Mouse (Mus musculus) gastrocnemius, postnatal 36 days (tissue): ENCODE results near the gene Cdh13. TPM values are rescaled to one million over a fixed set of nuclear protein-coding genes. Genes with fewer than 3 reads are reported as not detected.
"Not testable (repeated sequence)": the region's sequence is repeated elsewhere in the genome, so short reads cannot be mapped to it uniquely, and the experiment has no call there.

Experiments
- DNase-seq, 2 experiments: peaks; one replicate each; pipeline ENCODE4 v3.0.0; 2022
- intact Hi-C: fragments of 180-260 bp; cut with DNase I; formaldehyde crosslinking; loops from one replicate; pipeline ENCODE4 v1.15.1; 2025
- total RNA-seq, 2 experiments: library from RNA; stranded (reverse); gene quantifications; 2 replicates each; pipeline ENCODE4 v1.2.3; 2021

The Cdh13 gene
- total RNA-seq, 2 experiments from 2014 or later: 110 to 120 TPM

DNA sequence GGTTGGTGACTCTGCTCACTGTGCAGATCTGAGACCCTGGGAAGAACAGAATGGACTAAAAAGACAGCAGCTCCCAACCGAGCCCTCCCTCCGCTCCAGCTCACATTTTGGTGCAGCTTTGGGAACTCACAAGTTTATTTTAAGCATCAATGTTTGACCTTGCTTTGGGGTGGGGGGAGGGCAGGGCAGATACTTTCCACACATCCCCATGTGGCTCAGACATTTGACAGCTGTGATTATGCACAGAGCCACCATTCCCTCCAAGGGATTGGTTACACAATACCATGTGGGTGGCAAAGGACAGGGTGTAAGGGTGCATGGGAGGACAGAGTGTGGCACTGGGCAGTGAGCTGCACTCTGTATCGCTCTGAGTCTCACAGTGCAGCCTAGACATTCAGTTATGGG, 993.5 kb downstream of the Cdh13 start:
- no peak for DNase-seq
- intact Hi-C loops: no loop called here

DNA sequence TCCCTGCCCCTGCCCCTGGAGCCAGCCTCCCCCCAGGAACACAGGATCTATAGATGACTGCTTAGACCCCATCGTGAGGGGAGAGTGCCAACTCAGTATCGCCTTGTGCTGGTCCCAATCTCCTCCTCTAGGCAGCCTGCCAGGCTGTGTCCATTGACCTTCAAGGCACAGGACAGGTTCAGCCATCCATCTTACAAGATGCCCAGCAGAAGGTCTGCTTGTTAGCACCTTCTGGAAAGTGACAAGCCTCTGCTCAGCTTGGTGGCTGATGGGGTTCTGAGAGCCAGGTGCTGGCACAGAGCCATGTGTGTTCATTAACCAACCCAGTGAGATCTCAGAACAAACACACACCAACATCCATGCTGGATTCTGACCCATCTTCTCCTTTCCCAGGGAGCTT, 998.2 kb downstream of the Cdh13 start:
- DNase-seq: no peak
- intact Hi-C loops: no loop called here

DNA sequence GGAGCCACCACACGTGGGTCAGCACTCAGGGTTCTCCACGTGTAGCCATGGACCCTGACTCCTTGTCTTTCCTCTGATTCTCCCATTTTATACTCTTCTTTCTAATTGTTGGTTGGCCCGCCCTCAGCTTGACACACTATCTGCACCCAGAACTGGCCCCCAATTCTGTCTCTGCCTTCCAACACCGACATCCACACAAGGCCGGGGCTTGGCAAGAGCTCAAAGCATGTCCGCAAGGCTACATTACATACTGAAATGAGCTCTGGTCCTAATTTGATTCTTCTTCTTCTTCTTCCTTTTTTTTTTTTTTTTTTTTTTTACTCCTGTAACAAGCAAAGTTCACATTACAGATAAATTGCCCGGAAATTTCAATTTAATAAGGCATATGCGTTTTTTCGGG, 1001.0 kb downstream of the Cdh13 start:
- intact Hi-C loops: no loop called here
- no peak for DNase-seq

DNA sequence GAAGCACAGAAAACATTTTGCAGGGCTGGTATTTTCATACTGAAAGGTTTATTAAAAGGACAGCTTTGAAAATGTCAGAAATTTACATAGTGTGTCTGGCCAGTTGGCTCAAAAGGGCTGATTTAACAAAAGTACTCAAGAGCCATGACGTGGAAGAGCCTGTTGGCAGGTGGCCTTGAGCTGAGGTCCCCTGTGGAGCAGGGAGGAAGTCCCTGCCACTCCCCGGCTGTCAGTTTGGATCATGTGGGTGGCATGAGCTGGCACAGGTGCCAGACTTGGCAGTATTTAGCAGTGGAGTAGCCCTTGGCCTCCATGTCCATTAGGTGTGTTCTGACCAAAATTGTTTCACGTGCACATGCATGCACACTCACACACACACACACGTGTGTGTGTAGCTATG, 1001.4 kb downstream of the Cdh13 start:
- DNase-seq: no peak
- intact Hi-C loops: no loop called here

DNA sequence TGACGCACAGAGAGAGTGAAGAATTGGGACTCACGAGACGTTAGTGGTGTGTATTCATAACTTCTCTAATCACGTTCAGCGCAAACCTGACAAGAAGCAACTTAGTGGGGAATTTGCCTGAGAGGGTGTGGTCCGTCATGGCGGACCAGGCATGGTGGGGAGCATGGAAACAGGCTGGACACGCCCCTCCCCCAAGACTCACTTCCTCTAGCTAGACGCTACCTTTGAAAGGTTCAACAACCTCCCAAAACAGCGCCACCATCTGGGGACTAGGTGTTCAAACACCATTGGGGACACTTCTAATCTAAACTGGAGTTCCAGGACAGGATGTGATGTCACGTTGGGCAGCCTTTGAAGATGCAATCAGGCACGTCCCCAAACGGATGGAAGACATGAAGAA, 1011.9 kb downstream of the Cdh13 start:
- DNase-seq: no peak
- intact Hi-C loops: no loop called here

DNA sequence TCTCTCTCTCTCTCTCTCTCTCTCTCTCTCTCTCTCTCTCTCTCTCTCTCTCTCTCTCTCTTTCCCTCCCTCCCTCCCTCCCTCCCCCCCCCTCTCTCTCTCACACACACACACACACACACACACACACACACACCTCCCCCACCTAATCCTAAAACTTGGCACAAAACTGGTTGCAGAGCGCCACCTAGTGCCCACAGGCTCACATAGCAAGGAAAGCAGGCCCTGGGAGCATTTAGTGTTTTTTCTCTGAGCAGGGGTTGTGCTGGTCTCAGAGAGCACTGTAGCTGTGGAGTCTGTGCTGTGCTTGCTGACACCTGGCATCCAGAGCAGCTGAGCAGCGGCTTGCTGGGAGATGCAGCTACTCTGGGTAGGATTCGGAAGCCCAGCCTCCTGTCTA, 1014.2 kb downstream of the Cdh13 start:
- DNase-seq: peak in 1 of 2 experiments; percentile 33
- intact Hi-C loops: loop anchor here (2.0 kb wide), 1 partner anchor 73 kb away; no protein-coding TSS in a partner anchor

DNA sequence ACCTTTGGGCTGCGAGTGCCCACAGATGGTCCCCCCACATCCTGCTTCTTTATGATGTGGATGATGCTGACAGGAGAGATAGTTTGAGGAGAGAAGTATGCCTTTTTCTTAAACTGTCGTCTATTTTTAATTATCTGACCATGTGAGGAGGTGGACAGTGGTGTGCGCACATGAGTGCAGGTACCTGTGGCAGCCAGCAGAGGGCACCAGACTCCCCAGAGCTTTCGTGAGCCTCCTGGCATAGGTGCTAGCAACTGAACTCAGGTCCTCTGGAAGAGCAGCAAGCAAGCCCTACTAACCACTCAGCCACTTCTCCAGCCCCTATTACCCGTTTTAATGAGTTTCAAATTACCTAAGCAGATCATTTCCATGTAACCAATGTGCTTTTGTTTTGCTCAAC, 1016.8 kb downstream of the Cdh13 start:
- no peak for DNase-seq
- intact Hi-C loops: no loop called here

DNA sequence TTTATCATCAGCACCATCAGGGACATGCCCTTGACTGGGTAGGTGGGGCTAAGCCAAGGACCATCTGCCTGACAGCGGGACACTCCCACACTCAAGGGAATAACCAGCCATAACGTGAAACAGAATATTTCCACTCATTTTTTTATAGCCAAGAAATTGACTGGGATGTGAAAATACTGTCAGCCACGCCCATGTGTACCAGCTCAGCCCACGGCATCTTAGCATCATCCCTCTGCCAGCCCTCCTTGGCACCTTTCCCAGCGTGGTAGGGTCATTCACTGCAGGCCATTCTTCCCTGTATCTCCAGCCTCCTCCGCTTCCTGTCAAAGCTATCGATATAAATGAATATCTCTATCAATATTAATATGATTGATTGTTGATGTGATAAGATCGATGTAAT, 1020.7 kb downstream of the Cdh13 start:
- no peak for DNase-seq
- intact Hi-C loops: no loop called here

DNA sequence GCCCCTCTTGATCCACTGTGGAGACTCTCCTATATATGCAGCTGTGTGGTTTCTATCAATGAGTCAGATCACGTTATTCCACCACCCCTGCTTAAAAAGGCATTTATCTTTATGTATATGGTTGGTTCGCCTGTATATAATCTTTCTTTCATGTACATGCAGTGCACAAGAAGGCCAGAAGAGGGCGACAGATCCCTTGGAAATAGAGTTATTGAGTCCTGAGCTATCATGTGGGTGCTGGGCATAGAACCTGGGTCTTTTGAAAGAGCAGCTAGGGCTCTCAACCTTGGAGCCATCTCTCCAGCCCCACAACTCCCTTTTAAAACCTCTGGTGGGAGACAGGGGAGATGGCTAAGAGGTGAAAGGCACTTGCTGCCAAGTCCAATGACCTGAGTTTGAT, 1027.9 kb downstream of the Cdh13 start:
- DNase-seq: no peak
- intact Hi-C loops: loop anchor here (5.0 kb wide), 1 partner anchor 76 kb away; no protein-coding TSS in a partner anchor

DNA sequence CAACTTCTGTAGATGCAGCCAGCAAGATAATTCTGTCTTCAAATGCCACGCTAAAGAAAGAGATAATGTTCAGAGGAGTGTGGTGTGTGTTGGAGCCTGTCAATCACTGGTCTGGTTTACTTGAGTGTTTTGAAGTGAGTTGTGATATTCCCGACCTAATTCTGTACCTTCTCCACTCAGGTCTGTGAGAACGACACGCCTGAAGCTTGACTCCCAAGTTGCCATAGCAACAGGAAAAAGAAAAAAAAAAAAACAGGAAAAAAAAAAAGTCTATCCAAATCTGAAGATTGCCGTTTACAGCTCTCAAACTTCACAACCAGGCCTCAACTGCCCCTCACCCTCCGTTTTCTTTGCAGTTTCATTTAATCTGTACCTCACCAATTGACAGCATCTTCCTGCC, 1039.7 kb downstream of the Cdh13 start:
- intact Hi-C loops: no loop called here
- DNase-seq: no peak

DNA sequence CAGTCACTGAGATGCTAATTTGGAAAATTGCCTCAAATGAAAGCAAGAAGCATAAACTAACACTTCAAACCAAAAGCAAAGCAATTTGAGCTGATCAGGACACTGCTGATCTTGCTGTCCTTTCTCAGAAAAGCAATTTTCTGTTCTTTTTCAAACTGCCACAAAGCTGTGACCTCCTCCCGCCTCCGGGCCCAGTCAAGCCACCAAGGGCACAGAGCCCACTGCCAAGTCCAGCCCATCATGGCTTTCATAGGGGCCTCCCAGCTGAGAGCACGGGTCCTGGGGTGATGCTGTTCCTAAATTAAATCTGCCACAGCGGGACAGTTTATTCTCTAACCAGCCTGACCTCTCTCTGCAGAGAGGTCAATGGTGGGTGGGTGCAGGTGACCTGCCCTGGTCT, 1056.0 kb downstream of the Cdh13 start:
- no peak for DNase-seq
- intact Hi-C loops: no loop called here

DNA sequence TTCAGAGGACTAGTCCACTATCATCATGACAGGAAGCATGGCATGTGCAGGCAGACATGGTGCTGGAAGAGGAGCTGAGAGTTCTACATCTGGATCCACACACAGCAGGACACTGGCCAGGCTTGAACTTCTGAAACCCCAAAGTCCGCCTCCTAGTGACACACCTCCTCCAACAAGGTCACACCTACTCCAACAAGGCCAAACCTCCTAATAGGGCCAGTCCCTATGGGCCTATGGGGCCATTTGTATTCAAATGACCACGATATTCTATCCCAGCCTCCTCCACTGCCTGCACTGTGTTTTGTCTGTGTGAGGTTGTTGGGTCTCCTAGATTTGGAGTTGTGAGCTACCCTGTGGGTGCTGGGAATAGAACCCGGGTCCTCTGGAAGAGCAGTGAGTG, 1060.1 kb downstream of the Cdh13 start:
- DNase-seq: no peak
- intact Hi-C loops: no loop called here

DNA sequence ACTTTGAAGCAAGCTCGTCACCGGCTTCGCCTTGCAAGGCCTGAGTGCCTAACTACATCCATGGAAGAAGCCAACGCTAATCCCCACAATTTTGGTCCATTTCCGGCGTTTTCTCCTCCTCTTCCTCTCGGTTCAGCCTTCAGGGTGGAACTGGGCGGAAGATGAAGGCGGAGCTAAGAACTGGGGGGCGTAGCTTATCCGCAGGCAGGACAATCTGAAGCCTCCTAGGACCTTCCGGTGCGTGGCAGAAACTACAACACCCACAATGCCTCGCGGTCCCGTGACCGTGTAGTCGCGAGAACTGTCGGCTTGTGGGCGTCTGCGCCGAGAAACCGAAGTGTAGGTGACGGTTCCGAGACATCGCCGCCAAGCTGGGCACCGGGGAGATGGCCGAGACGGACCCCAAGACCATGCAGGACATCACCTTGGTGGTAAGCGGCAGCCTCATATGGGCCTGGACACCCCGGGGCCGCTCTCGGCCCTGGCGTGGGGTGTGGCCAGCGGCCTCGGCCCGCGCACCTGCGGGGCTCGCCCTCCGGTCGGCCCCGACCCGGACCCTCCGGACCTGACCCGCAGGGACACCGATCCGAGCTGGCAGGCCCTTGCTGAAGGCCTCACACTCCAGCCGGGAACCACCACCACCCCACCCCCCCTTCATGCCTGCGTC, 1060.8 kb downstream of the Cdh13 start, which contains the start of gene Hsbp1:
Gene Hsbp1, plus strand, starts transcription at position 299 of the 667 bp plus-strand sequence.
- DNase-seq: peak; percentile 96 to 97
- intact Hi-C loops: no loop called here

DNA sequence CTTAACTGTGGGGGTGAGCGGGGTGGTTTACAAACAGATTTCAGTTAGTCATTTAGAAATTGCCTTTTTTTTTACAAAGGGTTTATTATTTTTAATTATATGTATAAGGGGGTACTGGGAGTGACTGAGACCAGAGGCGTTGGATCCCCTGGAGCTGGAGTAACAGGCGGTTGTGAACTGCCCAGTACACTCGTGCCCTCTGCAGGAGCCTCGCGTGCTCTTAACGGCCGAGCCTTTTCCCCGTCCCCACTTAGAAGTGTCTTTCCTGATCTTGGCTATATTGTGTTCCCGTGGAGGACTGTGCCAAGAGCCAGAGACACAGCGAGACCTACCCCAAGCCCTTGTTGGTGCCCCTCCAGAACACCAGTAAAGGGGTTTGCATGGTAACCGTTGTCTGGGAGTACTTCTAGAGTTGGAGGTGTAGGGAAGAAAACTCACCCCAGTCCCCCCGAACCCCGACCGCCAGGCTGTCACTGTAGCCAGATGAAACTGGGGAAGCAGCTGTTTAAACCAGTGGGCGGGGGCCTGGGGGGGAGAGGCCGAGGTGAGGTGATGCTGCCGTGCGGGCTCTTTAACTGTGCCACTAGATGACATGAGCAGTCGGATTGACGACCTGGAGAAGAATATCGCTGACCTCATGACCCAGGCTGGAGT, 1061.6 kb downstream of the Cdh13 start:
- no peak for DNase-seq
- intact Hi-C loops: loop anchor here (5.0 kb wide), 1 partner anchor 42 kb away; no protein-coding TSS in a partner anchor

DNA sequence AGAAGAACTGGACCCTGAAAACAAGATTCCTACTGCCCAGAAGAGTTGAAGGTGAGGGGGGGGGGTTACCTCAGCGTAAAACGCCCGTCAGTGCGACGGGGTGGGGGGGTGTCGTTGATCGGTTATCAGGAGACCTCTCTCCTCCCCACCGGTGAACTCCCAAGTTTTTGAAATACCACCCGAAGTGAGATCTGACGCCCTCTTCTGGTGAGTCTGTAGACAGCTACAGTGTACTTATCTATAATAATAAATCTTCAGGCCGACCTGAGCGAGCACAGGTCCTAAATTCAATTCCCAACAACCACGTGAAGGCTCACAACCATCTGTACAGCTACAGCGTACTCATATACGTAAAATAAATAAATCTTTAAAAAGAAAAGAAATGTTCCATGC, 1062.1 kb downstream of the Cdh13 start:
- no peak for DNase-seq
- intact Hi-C loops: loop anchor here (5.0 kb wide), 1 partner anchor 42 kb away; no protein-coding TSS in a partner anchor

DNA sequence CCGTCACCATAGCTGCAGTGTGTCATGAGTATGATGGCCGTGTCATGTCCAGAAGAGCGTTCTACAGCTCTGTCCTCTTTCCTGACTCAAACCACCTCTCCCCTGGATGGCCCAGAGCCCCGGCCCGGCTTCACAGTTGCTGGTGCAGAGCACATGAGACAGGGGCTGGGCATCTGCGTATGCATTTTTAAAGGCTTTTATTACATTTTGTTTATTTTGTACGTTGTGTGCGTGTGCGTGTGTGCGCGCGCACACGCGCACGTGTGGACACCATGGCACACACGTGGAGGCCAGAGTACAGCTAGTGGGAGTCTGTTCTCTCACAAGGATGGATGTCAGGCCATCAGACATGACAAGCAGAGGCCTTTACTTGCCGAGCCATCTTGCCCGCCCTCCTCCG, 1068.1 kb downstream of the Cdh13 start:
- intact Hi-C loops: no loop called here
- no peak for DNase-seq

DNA sequence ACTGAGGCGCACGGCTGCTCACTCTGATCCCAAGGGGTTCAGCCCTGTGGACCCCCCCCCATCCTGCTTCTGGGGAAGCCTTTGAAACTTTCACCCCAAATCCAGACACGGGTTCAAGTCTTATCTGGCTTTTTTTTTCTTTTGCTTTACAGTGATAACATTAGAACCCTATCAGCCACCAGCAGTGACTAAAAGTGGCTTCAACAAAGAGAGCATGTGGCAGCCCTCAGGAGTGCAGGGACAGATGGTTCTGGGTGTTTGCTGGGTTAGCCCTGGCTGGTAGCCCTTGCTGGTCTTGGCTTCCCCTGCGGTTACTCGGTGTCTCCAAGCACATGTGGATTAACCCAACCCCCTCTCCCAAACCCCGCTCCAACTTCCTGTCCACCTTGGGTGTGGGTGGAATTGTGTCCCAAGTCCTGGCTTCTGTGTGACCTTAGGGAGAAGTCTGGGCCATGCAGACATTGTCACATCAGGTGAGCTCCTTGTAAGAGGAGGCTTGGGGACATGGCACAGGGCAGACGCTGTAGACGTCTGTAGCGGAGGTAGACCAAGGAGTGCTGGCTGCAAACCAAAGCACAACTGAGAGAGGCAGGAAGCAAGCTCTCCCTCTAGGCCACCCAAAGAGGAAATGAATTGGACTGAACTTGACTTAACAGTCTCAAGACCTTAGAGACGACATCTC, 1069.6 kb downstream of the Cdh13 start:
- intact Hi-C loops: no loop called here
- DNase-seq: no peak

DNA sequence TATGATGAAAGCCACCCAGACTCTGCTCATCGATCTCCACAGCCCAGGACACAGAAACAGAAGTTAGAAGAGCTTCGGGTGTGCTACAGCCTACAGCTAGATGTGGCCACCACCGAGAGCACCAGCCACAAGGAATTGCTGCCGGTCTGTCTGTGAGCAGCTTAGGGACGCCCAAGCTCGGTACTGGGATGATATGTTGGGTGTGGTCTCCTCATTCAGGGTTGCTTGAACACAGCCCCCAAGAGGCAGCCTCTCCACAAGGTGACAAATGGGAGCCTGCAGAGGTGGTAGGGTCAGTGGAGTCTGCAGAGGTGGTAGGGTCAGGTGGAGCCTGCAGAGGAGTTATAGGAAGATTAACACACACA, 1070.1 kb downstream of the Cdh13 start:
- intact Hi-C loops: no loop called here
- DNase-seq: no peak

DNA sequence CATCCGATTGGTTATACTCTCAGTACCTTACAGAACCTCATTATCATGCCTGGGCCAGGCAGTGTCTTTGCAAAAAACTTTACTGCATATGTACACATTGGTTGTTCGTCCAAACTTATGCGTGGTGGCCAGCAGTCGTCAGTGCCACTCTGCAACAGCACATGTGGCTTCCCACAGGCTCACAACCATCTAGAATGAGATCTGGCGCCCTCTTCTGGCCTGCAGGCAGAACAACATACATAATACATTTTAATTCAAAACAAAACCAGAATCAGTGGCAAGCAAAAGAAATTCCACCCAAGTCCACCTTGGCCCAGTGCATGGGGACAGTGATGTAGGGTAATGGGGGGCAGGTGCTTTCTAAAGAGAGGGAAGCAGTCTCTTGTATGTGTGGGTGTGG, 1073.1 kb downstream of the Cdh13 start:
- intact Hi-C loops, DNase-seq: not testable (repeated sequence)

DNA sequence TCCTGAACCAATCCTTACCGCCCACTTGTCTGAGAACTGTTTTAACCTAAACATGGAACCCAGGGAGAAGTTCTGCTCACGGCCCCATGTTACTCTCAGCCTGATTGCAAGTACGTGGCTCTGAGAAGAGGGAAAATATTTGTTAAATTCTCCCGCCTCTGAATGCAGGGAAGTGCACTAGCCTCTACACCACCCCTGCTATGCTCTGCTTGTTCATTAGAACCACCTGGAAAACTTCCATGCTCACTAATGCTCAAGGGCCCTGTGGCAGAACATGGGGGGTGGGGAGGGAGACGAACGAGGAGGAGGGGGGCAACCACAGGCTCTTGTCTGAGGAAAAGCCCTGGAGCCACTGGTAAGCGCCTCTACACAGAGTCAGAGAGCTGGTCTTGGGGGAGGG, 1074.6 kb downstream of the Cdh13 start:
- no peak for DNase-seq
- intact Hi-C loops: no loop called here

DNA sequence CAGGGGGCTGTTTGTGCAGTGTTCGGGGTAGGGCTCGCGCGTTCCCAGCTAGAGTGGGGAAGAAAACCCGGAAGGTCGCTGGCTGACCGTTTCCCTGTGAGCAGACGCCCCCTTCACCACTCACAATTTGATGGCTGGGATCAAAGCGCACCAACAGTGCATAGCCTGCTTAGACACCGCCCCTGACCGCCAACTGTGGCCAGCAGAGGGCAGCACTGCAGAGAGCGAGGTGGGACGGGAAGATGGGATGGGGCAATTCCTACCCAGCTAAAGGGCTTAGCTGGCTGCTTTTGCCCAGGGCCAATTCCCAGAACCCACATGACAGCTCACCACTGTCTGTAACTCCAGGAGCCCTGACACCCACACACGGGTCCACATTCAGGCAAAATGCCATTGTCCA, 1075.3 kb downstream of the Cdh13 start:
- DNase-seq: peak; percentile 44 to 48
- intact Hi-C loops: no loop called here
